In the genomic region with DNA sequence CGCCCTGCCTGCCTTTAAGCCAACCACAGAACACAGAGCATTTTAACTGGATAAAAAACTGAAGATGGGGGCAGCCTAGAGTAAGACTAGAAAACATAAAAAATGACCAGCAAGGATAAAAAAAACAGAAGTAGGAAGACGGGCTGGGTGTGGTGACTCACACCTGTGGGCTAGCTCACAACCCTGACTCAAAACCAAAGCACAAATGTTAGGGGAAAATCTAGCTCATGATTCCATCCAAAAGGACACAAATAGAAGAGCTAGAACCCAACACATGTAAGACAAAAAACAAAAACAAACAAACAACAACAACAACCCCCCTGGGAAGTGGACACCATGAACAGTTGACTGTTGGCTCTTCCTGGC, we compare ENCODE assay signal across 15 mouse cellular contexts. TPM values are rescaled to one million over a fixed set of nuclear protein-coding genes. Genes with fewer than 3 reads are reported as not detected.
DNase-seq lines count a peak whose midpoint lies in the region; ATAC-seq lines count a peak whose summit lies in the region.
"Had no signal": no experiment of that assay in that cellular context is flagged by ENCODE, and none has a peak within 500 bp of the region (broad histone marks: within the 10 kb centered on the region; RNA-seq: fewer than 3 reads in every experiment).

No protein-coding gene starts in this region.

- H3K27ac ChIP-seq in hindbrain, embryonic 13.5 days, result no peak overlapping the region
- no peak overlapping the region for H3K27ac ChIP-seq in forebrain, embryonic 10.5 days
- H3K27ac ChIP-seq: embryonic facial prominence, embryonic 10.5 days; embryonic facial prominence, embryonic 13.5 days; forebrain, embryonic 13.5 days; gastrocnemius, adult 2 months; heart, embryonic 15.5 days; hindbrain, embryonic 15.5 days had no signal

- WGBS in hindbrain, embryonic 13.5 days, result 38% methylated on average over 2 of the region's 2 CpGs
- 37% methylated on average over 2 of the region's 2 CpGs for WGBS in forebrain, embryonic 10.5 days

- 0 out of 2 replicates have a peak, but pooled peaks have one; percentile 9 for ATAC-seq in frontal cortex, adult (ENCODE audit: low TSS enrichment)
- ATAC-seq in hindbrain, embryonic 13.5 days (ENCODE audit: low FRiP score), result no peak
- ATAC-seq: intestine, postnatal 0 days had no signal

- no peak for DNase-seq in frontal cortex, postnatal 14 days (ENCODE audit: low spot score in 2 of 2)
- DNase-seq in 416B (ENCODE audit: low read depth), result peak; percentile 59
- DNase-seq in brain, adult 2 months (ENCODE audit: low read depth, low spot score), result peak; percentile 27
- no peak for DNase-seq in forebrain, embryonic 10.5 days (ENCODE audit: extremely low spot score, low spot score)

- peaks cover 20% of the 10 kb centered on the region for H3K36me3 ChIP-seq in hindbrain, embryonic 13.5 days
- H3K36me3 ChIP-seq in forebrain, embryonic 10.5 days (replicated peaks), result peaks cover 8% of the 10 kb centered on the region

- H3K4me2 ChIP-seq in hindbrain, embryonic 13.5 days, result no peak overlapping the region
- H3K4me2 ChIP-seq: embryonic facial prominence, embryonic 13.5 days; forebrain, embryonic 13.5 days; heart, embryonic 12.5 days; heart, embryonic 15.5 days; hindbrain, embryonic 15.5 days had no signal

- peaks cover 17% of the 10 kb centered on the region for H3K4me1 ChIP-seq in hindbrain, embryonic 13.5 days (replicated peaks)
- peaks cover 39% of the 10 kb centered on the region for H3K4me1 ChIP-seq in forebrain, embryonic 10.5 days
- H3K4me1 ChIP-seq: hindbrain, embryonic 15.5 days had no signal

- no peaks in the 10 kb centered on the region for H3K9me3 ChIP-seq in hindbrain, embryonic 13.5 days
- H3K9me3 ChIP-seq in forebrain, embryonic 10.5 days, result no peaks in the 10 kb centered on the region
- H3K9me3 ChIP-seq: embryonic facial prominence, embryonic 10.5 days; embryonic facial prominence, embryonic 13.5 days; forebrain, embryonic 13.5 days; heart, embryonic 12.5 days; heart, embryonic 15.5 days; hindbrain, embryonic 15.5 days had no signal

- H3K4me3 ChIP-seq in hindbrain, embryonic 13.5 days, result no peak overlapping the region
- H3K4me3 ChIP-seq in forebrain, embryonic 10.5 days, result no peak overlapping the region
- H3K4me3 ChIP-seq: embryonic facial prominence, embryonic 10.5 days; embryonic facial prominence, embryonic 13.5 days; erythroblast, embryonic 14.5 days; forebrain, embryonic 13.5 days; gastrocnemius, adult 2 months; heart, embryonic 12.5 days; heart, embryonic 15.5 days; hindbrain, embryonic 15.5 days had no signal

- H3K9ac ChIP-seq in hindbrain, embryonic 13.5 days, result no peak overlapping the region
- H3K9ac ChIP-seq: embryonic facial prominence, embryonic 13.5 days; forebrain, embryonic 13.5 days; heart, embryonic 12.5 days; heart, embryonic 15.5 days; hindbrain, embryonic 15.5 days had no signal

- H3K27me3 ChIP-seq in hindbrain, embryonic 13.5 days, result 0 out of 2 replicates have a peak, but pooled peaks cover 5% of the 10 kb centered on the region
- H3K27me3 ChIP-seq in forebrain, embryonic 10.5 days (ENCODE audit: poor library complexity, severe bottlenecking), result no peaks in the 10 kb centered on the region
- H3K27me3 ChIP-seq: embryonic facial prominence, embryonic 13.5 days; forebrain, embryonic 13.5 days; heart, embryonic 12.5 days; heart, embryonic 15.5 days; hindbrain, embryonic 15.5 days had no signal

RNA-seq across cellular contexts. Expression of gene Ano10, which starts 49.4 kb away (rescaled TPM):
- 48.7 and 49.7 TPM in 2 replicates for polyA plus RNA-seq in hindbrain, embryonic 13.5 days (2015; fragmentation: Nextera tagmentation; extraction: Ambion mirVana)
- 29.9 and 31.1 TPM in 2 replicates for polyA plus RNA-seq in forebrain, embryonic 10.5 days (2016; fragmentation: Nextera tagmentation; extraction: Ambion mirVana)

Comparison
In these comparisons a context has a peak if more than half of its experiments do, and no peak if none do; other contexts are left out.
1. DNase-seq: peak in 416B (single experiment) and brain, adult 2 months (single experiment); none in frontal cortex, postnatal 14 days (0 of 2) and forebrain, embryonic 10.5 days (single experiment).